19 mouse cellular contexts compared by ENCODE assay signal in genomic region chr17:75120071-75120470, GRCm38 (mm10).
A peak's percentile ranks its signal among the peaks of the same experiment; 100 is the strongest.
DNase-seq lines count a peak whose midpoint lies in the region; ATAC-seq and TF ChIP-seq lines count a peak whose summit lies in the region.
"Had no signal": no experiment of that assay in that cellular context is flagged by ENCODE, and none has a peak within 500 bp of the region (broad histone marks: within the 10 kb centered on the region; RNA-seq: fewer than 3 reads in every experiment).

No protein-coding gene starts in this region.

- no peaks in the 10 kb centered on the region for H3K9me3 ChIP-seq in intestine, postnatal 0 days (ENCODE audit: control insufficient read depth)
- H3K9me3 ChIP-seq in intestine, embryonic 16.5 days (ENCODE audit: control insufficient read depth, low read length) = no peaks in the 10 kb centered on the region
- H3K9me3 ChIP-seq in lung, postnatal 0 days (ENCODE audit: low read length) = no peaks in the 10 kb centered on the region
- H3K9me3 ChIP-seq: liver, embryonic 15.5 days had no signal

- no peak for DNase-seq in lung, postnatal 0 days (ENCODE audit: low spot score)
- DNase-seq in lung, postnatal 36 days = no peak
- DNase-seq in retina, embryonic 14.5 days (ENCODE audit: low spot score) = peak; percentile 48
- no peak for DNase-seq in gastrocnemius, postnatal 10 days
- DNase-seq: adrenal gland, postnatal 25 days; gastrocnemius, postnatal 36 days; heart, postnatal 4 days; layer of hippocampus, postnatal 36 days; right cerebral cortex, adult 18-20 months; spleen, adult 18-20 months had no signal

- no peak for TF ChIP-seq EP300 in lung, postnatal 0 days (IDR thresholded peaks at IDR 0.05)

- no peaks in the 10 kb centered on the region for H3K36me3 ChIP-seq in intestine, postnatal 0 days (ENCODE audit: control insufficient read depth, insufficient read depth)
- no peaks in the 10 kb centered on the region for H3K36me3 ChIP-seq in intestine, embryonic 16.5 days (ENCODE audit: control insufficient read depth, insufficient read depth, low read length)
- no peaks in the 10 kb centered on the region for H3K36me3 ChIP-seq in lung, postnatal 0 days (ENCODE audit: insufficient read depth, low read length)
- H3K36me3 ChIP-seq: liver, embryonic 15.5 days had no signal

- no peak for ATAC-seq in intestine, postnatal 0 days
- ATAC-seq in intestine, embryonic 16.5 days = no peak
- no peak for ATAC-seq in lung, postnatal 0 days
- ATAC-seq: CD4-positive, CD25-positive, alpha-beta regulatory T cell, adult 4 months had no signal

- no peak overlapping the region for H3K4me2 ChIP-seq in intestine, postnatal 0 days (replicated peaks; ENCODE audit: low read depth)
- H3K4me2 ChIP-seq in intestine, embryonic 16.5 days (ENCODE audit: low read depth, low read length) = no peak overlapping the region
- H3K4me2 ChIP-seq in lung, postnatal 0 days (replicated peaks; ENCODE audit: low read depth, low read length) = no peak overlapping the region
- H3K4me2 ChIP-seq: heart, embryonic 11.5 days; liver, embryonic 15.5 days had no signal

- H3K9ac ChIP-seq in intestine, postnatal 0 days (ENCODE audit: low read depth, low read length) = no peak overlapping the region
- no peak overlapping the region for H3K9ac ChIP-seq in intestine, embryonic 16.5 days (ENCODE audit: low read depth, low read length)
- no peak overlapping the region for H3K9ac ChIP-seq in lung, postnatal 0 days (replicated peaks; ENCODE audit: low read depth)
- H3K9ac ChIP-seq: liver, embryonic 15.5 days had no signal

- H3K4me3 ChIP-seq in intestine, postnatal 0 days (ENCODE audit: low read depth, low read length) = no peak overlapping the region
- H3K4me3 ChIP-seq in intestine, embryonic 16.5 days (ENCODE audit: low read length) = no peak overlapping the region
- no peak overlapping the region for H3K4me3 ChIP-seq in lung, postnatal 0 days (ENCODE audit: low read depth, low read length)
- H3K4me3 ChIP-seq in bone marrow, adult 2 months (replicated peaks; ENCODE audit: control insufficient read depth, low read depth, low read length) = no peak overlapping the region
- H3K4me3 ChIP-seq: liver, embryonic 15.5 days; myocyte had no signal

- no peaks in the 10 kb centered on the region for H3K27me3 ChIP-seq in intestine, postnatal 0 days (replicated peaks; ENCODE audit: control insufficient read depth, insufficient read depth, low read length)
- H3K27me3 ChIP-seq in intestine, embryonic 16.5 days (replicated peaks; ENCODE audit: control insufficient read depth, insufficient read depth, low read length) = no peaks in the 10 kb centered on the region
- no peaks in the 10 kb centered on the region for H3K27me3 ChIP-seq in lung, postnatal 0 days (replicated peaks; ENCODE audit: insufficient read depth, low read length)
- H3K27me3 ChIP-seq: liver, embryonic 15.5 days had no signal

- TF ChIP-seq CTCF in intestine, postnatal 0 days (IDR thresholded peaks at IDR 0.05; ENCODE audit: low read depth) = 0 out of 2 replicates have a peak, but pooled peaks have one; percentile 15
- TF ChIP-seq CTCF in lung, postnatal 0 days (IDR thresholded peaks at IDR 0.05) = peak; percentile 23; the same call in 1 of the 2 replicates
- TF ChIP-seq CTCF in bone marrow, adult 2 months (IDR thresholded peaks at IDR 0.05; ENCODE audit: control insufficient read depth, insufficient read depth, low read length) = peak; percentile 17; the same call in 1 of the 2 replicates

- H3K27ac ChIP-seq in intestine, postnatal 0 days (ENCODE audit: low read depth, low read length) = no peak overlapping the region
- no peak overlapping the region for H3K27ac ChIP-seq in intestine, embryonic 16.5 days (ENCODE audit: low read length)
- H3K27ac ChIP-seq in lung, postnatal 0 days (ENCODE audit: low read length) = no peak overlapping the region
- H3K27ac ChIP-seq in bone marrow, adult 2 months (ENCODE audit: control insufficient read depth, insufficient read depth, low read depth, low read length, poor library complexity) = no peak overlapping the region
- H3K27ac ChIP-seq: liver, embryonic 15.5 days; macrophage; stomach, postnatal 0 days had no signal

- TF ChIP-seq POLR2A in bone marrow, adult 2 months (IDR thresholded peaks at IDR 0.05; ENCODE audit: borderline replicate concordance, control insufficient read depth, low read depth, low read length) = no peak

- H3K4me1 ChIP-seq in intestine, postnatal 0 days (replicated peaks; ENCODE audit: control insufficient read depth, insufficient read depth, low read length) = 0 out of 2 replicates have a peak, but pooled peaks cover 2% of the 10 kb centered on the region
- H3K4me1 ChIP-seq in intestine, embryonic 16.5 days (ENCODE audit: control insufficient read depth, insufficient read depth, low read length) = no peaks in the 10 kb centered on the region
- H3K4me1 ChIP-seq in lung, postnatal 0 days (ENCODE audit: insufficient read depth, low read depth, low read length) = peaks cover 4% of the 10 kb centered on the region; the same call in 1 of the 2 replicates
- H3K4me1 ChIP-seq in bone marrow, adult 2 months (ENCODE audit: control insufficient read depth, insufficient read depth, low read length) = no peaks in the 10 kb centered on the region; the same call in none of the 2 replicates

- 61% methylated on average over 6 of the region's 6 CpGs for WGBS in intestine, postnatal 0 days
- 66% methylated on average over 6 of the region's 6 CpGs for WGBS in intestine, embryonic 16.5 days
- WGBS in lung, postnatal 0 days = 64% methylated on average over 6 of the region's 6 CpGs
- WGBS in bone marrow, adult 2 months = 65% methylated on average over 6 of the region's 6 CpGs
